Mouse (Mus musculus) heart, postnatal 10 days (tissue): ENCODE measurements around the gene Pgrmc2. TPM values are rescaled to one million over a fixed set of nuclear protein-coding genes. Genes with fewer than 3 reads are reported as not detected.

Source experiments
- DNase-seq, 2 experiments: peaks; one replicate each; pipeline ENCODE4 v3.0.0; 2021
- intact Hi-C: fragments of 180-260 bp; cut with DNase I; formaldehyde crosslinking; loops from one replicate; pipeline ENCODE4 v1.15.1; 2025
- total RNA-seq, 2 experiments: library from RNA; stranded (reverse); gene quantifications; 2 replicates each; pipeline ENCODE4 v1.2.3; 2021

Pgrmc2 gene
- total RNA-seq, result 10 to 100 TPM; 42.3 to 46.9 TPM

DNA sequence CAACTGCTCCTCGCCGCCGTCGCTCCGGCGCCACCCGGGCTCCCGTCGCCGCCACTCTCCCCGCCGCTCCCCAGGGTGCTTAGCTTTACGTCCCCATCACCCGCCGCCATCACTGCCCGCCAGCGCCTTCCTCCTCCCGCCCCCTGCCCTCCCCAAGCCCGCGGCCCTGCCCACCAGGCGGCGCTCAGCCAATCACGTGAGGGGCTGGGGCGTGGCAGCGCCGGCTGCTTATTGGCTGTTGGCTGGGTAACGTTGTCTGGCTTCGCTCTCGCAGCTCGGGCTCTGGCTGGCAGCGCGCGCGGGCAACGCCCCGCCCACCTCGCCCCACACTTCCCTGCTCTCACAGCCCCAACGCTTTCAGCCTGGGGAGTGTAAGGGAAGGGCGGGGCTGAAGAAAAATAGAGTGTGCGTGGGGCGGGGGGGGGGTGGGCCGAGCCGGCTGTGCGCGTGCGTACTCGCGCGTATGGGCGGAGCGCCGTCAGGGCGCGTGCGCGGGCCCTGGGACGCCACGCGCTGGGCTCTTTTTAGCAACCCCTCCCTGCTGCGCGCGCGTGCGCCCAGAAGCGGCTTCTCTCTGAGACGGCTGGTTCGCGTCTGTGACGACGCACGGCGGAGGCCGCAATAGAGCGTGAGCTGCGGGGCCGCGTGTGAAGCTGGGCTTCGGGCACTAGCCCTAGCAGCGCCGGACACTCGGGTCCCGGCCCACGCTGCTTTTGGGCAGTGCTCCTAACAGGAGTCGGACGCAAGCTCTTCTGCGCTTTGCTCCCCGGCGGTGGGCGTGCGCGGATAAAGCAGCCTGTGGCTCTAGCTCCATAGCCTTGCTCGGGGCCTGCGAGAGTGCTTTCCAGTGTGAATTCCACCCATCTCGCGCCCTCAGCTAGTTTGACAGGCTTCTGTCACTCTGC, at the start of gene Pgrmc2:
Gene Pgrmc2, minus strand, starts transcription at position 162 of the 905 bp plus-strand sequence.
- intact Hi-C loops, result loop anchor here (5.0 to 10.0 kb wide), 5 partner anchors 79 to 479 kb away; partner anchors contain the start of gene Hspa4l
- DNase-seq, result peak; percentile 98 to 99

DNA sequence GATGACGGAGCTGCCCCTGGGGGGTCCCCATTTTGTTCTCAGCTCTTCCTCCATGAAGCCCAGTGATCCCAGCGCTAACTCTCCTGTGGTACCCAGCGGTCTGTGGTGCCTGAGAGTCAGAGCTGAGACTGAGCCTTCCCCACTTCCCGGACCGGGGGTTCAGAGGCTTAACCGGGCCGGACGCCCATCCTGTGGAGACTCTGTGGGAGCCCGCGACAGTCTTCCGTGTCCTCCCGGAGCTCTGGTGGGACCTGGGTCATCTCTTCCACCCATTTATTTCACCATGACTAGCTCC, 41.1 kb upstream of the Pgrmc2 start:
- intact Hi-C loops, result no loop called here
- no peak for DNase-seq

DNA sequence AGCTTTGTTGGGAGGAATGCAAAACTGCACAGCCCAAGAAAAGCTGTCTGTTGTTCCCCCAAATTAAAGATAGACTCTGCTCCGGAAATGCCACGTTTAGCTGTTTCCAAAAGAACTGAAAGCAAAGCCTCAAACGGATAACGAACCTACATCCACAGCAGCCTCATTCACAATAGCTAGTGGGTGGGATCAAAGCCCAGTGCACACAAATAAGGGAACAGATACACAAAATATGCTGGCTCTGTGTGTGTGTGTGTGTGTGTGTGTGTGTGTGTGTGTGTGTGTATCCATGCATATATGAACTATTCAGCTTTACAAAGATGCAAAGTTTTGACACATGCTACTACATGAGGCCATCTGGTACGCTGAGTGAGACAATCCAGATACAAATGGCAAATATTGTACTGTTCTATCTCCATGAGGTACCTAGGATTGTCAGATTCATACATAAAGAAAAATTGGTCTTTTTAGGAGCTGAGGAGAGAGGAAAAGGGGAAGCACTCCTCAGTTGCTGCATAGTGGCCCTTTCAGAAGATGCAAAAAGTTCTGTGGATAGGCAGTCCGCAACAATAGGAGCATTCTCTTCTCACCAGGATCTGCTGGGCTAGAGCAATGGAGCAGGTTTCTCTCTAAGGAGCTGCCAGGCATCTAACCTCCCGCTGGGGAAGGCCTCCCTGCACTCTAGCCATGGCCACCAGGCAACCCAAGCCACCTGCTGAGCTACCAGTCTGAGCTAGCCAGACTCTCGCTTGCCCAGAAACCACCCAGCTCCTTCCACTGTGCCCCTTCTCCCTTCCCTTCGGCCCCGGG, 40.5 kb upstream of the Pgrmc2 start:
- no peak for DNase-seq
- intact Hi-C loops, result no loop called here

DNA sequence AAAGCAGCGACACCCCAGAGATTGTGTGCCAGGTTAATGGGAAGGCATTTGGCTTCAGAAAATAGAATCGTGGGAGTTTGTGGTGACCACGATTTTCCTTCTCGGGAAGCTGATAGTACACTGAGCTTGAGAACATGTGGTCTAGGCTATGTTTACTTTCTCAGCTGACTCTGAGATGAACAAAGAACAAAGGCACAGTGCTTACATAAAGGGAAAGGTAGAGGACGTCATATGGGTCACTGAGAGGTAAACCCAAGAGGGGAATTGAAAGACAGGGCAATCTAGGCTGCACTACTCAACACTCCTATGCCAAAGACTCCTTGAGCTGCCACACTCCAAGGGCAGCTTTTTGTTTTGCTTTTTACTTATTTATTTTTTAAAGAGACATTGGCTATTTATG, 35.3 kb upstream of the Pgrmc2 start:
- intact Hi-C loops, result no loop called here
- DNase-seq, result no peak

DNA sequence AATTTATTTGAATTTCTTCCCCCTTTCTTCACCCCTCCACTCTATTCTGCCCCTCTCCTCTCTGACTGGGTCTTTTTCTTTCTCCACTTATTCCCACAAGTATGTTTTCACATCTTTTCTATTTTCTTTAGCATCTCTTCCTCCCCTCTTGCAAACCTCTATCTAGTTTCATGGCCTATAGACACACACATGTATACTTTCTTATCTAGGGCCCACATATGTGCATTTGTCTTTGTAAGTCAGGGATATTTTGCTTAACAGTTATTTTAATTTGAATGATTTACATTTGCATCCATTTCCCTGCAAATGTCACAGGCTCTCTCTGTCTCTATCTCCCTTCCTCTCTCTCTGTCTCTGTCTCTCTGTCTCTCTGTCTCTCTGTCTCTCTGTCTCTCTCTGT, 34.6 kb upstream of the Pgrmc2 start:
- intact Hi-C loops, result no loop called here
- no peak for DNase-seq

DNA sequence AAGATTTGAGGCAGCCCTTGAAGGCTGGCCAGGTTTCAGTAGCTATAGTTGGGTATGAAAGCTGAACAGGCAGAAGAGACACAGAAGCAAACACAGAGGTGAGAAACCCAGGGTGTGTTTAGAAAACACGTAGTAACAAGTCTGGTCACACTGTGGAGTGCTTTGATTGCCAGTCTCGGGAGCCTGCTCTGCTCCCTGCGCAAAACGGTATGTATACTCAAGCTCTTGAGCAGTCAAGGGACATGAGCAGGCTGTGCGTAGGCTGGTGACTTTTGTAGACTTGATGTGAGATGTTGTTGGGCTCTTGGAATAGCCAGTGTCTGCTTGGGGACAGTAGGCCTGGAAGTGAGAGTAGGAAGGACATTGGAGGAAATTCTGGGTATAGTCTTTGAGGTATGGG, 30.3 kb upstream of the Pgrmc2 start:
- no peak for DNase-seq
- intact Hi-C loops, result no loop called here

DNA sequence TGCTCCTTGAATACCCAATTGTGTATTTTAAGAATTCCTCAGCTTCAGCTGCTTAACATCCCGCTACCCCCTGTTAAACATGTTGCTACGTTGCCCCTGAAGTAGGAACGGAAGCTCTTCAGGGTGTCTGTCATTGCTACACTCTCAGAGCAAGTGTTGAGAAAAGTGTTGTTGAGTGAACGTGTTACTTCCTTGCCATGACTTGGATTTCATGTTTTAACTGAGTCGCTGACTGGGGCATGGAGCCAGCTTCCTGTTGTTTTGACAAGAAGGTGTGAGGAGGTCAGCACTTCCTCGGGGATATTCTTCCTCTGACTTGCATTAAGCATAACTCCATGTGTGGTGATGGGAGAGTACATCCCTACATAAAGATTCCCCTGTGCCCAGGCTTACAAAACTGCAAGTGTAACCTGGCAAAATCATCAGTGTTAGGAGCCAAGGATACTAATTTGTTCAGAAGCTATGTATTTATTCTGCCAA, 25.5 kb upstream of the Pgrmc2 start:
- peak; percentile 21 to 37 for DNase-seq
- intact Hi-C loops, result no loop called here

DNA sequence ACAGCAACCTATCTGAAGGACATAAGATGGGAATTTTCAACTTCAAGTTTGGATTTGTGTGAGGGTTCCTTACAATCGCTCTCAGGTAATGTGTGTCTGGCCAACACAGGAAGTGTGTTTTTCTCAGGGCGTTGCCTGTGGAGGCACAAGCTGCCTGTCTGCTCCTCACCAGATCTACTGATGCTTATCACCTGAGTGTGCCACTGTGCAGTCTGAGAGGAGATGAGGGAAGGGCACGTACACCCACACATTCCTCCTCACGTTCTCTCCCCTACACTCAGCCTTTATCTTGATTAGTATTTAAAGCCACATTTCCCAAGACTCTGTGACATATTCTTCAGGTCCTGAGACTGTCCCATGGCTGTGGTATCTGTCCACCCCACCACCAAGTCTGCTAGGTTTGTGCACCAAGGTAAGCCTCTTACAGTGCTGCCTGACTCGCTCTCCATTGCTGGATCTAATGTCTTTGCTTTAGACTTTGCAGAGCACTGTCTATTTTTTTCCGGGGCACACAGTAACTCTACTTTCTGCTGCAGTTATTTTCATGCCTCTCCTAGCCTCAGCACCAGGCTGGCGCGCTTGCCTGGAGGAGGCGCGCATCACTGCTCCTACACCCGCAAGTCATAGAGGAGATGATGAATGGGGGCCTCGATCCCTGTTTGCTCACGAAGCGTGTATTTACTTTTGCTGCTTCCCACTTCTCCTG, 24.9 kb upstream of the Pgrmc2 start:
- intact Hi-C loops, result no loop called here
- DNase-seq, result no peak

DNA sequence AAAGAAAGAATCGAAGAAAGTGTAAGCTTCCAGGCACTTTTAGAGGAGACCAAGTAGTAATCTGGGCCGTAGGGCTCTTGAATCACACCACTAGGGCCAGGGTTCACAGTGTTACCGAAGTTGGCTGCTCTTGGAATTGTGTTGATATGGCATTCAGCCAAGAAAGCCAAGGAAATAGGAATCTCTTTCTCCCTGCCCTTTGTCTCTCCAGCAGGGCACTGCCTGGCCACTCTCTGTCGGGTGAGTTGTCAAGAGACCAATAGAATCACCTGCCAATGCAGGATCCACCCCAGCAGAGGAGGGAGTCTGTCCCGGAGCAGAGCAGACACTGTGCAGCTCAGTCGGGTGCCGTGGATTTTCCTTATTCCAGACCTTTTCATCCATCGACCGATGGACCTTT, 19.1 kb upstream of the Pgrmc2 start:
- DNase-seq, result peak; percentile 40 to 41

DNA sequence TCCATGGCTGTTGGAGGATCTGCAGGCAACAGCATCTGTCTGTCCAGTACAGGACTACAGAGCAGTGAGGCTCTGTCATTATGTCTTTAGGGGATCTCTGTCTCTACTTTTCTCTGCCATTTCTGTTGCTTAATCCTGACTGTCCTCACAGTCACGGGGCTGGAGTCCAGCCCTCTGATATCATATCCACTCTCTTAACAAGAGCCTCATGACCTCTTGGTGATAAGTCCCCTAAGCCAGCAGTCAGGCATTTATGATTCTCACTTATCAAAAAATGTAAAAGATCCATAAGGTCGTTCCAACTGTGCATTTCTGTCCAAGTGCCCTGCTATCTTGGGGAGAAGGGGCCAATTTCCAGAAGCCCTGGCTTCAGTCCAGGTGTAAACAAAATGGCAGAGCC, 17.3 kb upstream of the Pgrmc2 start:
- intact Hi-C loops, result no loop called here
- peak in 1 of 2 experiments; percentile 18 for DNase-seq

More for the DNA sequence above, 19.1 kb upstream of the Pgrmc2 start:
- intact Hi-C loops, result no loop called here

DNA sequence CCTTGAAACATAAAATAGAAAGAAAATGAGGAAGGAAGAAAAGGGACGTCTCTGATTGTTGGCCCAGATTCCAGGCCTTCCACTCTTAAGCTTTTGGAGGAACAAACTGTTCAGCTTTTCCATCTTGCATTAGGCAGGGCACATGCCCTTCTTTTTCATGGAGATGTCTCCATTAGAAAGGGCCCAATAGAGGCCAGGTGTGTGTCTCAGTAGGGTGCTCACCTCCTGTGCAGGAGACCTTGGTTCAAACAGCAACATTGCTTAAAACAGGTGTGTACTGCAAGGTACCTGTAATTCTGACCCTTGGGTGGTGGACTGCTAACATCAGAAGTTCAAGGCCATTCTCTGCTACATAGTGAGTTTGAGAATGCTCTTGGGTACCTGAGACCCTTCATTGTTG, 16.8 kb upstream of the Pgrmc2 start:
- intact Hi-C loops, result no loop called here
- DNase-seq, result no peak

DNA sequence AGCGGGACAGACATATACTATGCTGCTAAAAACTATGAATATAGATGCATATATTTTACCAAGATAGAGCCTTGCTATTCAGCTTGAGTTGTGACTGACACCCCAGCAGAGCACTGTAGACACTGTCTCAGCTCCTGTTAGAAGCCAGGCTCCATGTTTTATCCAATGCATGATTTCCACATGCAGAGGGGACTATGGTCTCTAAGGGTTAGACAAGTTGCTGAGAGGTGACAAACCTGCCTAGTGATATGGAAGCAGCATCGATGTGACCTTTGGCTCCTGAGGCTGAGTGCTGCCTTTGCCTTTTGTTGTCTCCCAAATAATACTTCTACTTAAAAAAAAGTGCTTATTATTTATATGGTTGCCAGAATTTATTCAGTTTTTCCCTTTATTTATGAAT, 10.4 kb upstream of the Pgrmc2 start:
- intact Hi-C loops, result no loop called here
- DNase-seq, result no peak

DNA sequence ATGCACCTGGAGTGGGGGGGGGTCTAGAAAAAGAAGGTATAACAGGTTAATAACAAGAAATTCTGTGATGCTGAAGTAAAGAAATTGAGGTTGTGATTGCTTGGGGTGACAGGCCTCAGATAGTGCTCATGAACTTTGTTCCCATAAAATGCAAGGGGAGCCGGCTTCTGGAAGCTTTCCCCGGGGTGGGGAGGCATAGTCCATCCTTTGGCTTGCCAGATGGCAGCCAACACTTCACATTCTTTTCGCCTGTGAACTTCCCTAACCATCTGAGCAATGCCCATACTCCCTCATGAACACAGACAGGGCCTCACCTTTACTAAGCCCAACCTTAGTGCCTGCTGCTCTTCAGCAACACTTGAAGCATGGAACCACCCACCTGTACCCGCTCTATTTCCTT, 9.5 kb upstream of the Pgrmc2 start:
- intact Hi-C loops, result no loop called here
- DNase-seq, result no peak

DNA sequence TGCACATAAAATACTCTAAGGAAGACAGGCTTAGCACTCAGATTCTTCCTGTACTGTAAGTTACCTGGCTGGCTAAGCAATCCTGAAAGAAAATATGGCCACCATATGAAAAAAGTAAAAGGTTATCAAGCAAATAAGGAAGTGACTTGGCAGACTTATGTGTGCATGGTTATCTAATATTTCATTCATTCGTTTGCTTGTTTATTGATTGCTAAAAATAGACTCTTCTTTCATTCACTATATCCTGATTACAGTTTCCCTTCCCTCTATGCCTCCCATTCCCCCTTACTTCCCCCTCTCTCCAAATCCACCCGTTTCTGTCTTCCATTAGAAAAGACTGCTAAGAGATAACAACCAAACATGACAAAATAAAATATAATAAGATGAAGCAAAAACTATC, 8.0 kb upstream of the Pgrmc2 start:
- intact Hi-C loops, result no loop called here
- no peak for DNase-seq

DNA sequence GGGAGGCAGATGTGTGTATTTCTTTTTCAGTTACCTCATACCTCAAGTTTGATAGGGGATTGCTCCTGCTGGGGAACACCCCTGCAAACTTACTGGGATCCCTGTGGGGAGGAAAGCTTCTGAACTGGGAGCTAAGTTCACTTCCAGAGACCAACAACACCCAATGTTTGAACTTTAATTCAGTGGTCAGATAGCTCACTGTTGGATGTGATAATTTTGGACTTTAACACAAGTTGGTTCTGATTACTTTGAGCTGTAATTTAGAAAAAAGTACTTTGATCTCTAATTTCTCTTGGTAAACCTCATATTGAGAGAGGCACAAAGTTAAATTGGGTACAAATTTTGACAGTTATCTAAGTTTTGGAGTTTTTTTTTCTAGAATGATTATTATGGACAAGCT, 4.2 kb upstream of the Pgrmc2 start:
- DNase-seq, result no peak
- intact Hi-C loops, result loop anchor here (10.0 kb wide), 2 partner anchors 318 to 342 kb away; partner anchors contain the start of gene Hspa4l

DNA sequence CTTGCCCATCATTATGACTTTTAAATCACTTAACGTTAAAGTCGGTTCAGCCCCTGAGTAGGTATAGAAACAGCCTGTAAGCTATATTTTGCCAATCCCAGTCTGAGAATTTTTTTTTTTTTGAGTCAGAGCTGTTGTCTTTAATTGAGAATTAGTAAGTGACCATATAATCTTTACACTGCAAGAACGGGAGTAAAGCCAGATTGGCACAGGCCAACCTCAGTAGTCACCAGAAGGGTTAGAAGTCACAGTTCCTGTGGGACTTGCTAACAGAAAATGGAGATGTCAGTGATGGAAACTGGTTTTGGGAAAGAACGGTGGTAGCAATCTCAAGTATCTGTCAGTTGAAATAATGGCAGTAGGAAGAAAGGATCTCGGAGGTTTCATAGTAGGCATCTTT, 1.6 kb upstream of the Pgrmc2 start:
- no peak for DNase-seq
- intact Hi-C loops, result loop anchor here (5.0 to 10.0 kb wide), 5 partner anchors 78 to 478 kb away; partner anchors contain the start of gene Hspa4l

DNA sequence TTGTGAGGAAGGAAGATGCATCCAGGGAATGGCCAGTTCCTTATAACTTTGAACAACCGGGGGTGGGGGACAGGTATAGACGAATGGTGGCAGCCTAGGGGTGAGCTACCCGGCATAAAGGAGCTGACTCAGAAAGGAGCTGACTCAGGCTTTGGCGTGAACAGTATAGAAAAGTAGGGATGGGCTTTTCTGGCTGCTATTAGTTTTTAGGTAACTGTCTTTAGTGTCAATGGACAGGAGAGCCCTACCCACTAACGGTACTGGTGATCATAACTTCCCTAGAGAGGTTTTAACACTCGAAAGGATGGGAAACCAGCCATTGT, 905 bp upstream of the Pgrmc2 start:
- intact Hi-C loops, result loop anchor here (5.0 to 10.0 kb wide), 5 partner anchors 79 to 479 kb away; partner anchors contain the start of gene Hspa4l
- no peak for DNase-seq

DNA sequence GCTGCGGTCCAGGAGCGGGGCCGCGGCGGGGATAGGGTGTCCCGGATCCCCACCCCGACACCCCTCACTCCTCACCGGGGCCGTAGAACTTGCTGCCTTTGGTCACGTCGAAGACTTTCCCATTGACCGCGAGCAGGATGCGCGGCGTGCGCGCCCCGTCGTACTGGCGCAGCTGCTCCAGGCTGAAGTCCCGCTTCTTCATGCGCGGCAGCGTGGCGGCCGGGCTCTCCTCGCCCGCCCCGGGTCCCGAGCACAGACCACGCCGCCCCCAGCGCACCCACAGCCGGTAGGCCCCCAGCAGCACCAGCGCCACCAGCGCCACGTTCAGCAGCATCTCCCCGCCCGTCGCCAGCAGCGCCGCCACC, 344 bp downstream of the Pgrmc2 start:
- no peak for DNase-seq
- intact Hi-C loops, result loop anchor here (5.0 to 10.0 kb wide), 5 partner anchors 80 to 480 kb away; partner anchors contain the start of gene Hspa4l

DNA sequence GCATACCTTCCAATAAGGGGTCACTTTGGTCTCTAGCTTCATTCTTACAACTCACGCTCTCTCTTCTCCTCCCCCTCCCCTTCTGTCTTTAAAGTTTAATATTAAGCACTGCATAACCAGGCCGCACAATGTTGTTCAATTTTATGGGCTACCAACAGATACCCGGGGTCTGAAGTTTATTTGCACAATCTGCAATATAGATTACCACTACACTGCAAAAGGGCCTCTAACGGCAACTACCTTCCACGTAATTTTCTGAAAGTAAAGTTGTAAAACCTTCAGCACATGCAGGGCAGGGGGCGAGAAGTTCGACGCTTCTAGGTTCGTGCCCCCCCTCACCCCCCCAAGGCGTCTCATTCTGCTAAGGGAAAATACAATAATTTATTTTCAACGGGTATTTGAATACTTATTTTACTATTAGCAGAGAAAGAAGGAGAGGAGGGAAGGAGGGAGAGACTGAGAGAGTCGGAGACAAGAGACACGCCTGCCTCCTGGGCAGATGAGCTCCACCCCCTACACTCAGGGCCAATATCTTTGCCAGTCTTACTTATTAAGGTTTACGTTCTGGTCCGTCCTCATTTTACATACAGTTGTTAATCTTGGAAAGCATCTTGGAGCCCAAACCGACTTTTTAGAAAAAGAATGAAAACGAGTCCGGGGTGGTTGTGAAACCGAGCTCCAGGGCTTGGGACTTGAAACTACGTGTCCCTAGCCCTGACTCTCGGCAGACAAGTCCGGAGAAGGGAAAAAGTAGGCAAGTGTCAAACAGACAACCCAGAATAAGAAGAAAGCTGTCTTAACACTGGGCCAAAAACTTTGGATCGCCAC, 1.2 kb downstream of the Pgrmc2 start:
- peak; percentile 32 to 34 for DNase-seq
- intact Hi-C loops, result loop anchor here (5.0 to 10.0 kb wide), 5 partner anchors 81 to 481 kb away; partner anchors contain the start of gene Hspa4l

DNA sequence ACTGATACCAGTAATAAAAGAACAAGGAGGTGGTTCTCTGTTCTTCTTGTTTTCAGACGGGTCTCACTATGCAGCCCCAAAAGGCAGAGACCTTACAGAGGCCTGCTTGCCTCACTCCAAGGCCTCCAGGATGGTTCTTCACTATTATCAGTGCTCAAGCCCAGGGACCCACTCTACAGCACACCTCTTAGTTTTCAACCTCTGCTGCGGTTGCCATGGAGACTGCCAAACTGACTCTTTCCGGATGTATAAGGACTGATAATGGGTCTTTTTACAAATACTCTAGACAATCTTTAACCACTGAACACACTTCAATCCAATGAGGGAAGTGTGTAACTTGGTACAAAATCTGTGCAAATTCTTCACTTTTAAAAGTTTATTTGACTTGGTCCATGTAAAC, 2.1 kb downstream of the Pgrmc2 start:
- intact Hi-C loops, result loop anchor here (5.0 to 10.0 kb wide), 5 partner anchors 82 to 482 kb away; partner anchors contain the start of gene Hspa4l
- DNase-seq, result no peak
